Mouse (Mus musculus) cerebral cortex, adult 2 months (tissue): ENCODE measurements around the gene Fam126a.

Experiments
- WGBS: fragments of 180-500 bp; shearing (Covaris S2); methylation state at CpG from one replicate; pipeline ENCODE4 v1.1.7; 2018; 5-methylcytosine and 5-hydroxymethylcytosine counted together

Fam126a gene

GRCm38 (mm10) chr5:24039423-24039822, 8.9 kb upstream of the Fam126a start:
- 86% methylated on average over 5 of the region's 5 CpGs for WGBS

- WGBS: 73% methylated on average over 5 of the region's 5 CpGs
These were observed 8.3 kb upstream of the Fam126a start for GRCm38 (mm10) chr5:24038819-24039218.

- 74% methylated on average over 2 of the region's 2 CpGs for WGBS
These were observed 7.7 kb upstream of the Fam126a start for GRCm38 (mm10) chr5:24038190-24038589.

- WGBS: 95% methylated on average over 6 of the region's 6 CpGs
These were observed 6.2 kb upstream of the Fam126a start for GRCm38 (mm10) chr5:24036731-24037130.

- WGBS: 59% methylated on average over 3 of the region's 3 CpGs
These were observed 4.5 kb upstream of the Fam126a start for GRCm38 (mm10) chr5:24034970-24035369.

- WGBS: 88% methylated on average over 1 of the region's 1 CpGs
These were observed 3.6 kb upstream of the Fam126a start for GRCm38 (mm10) chr5:24034091-24034490.

GRCm38 (mm10) chr5:24029946-24030578, 428 bp downstream of the Fam126a start:
- under 1% methylated on average over 73 of the region's 73 CpGs for WGBS

- whole genome bisulfite sequencing: 3% methylated on average over 11 of the region's 11 CpGs
These were observed 1.1 kb downstream of the Fam126a start for GRCm38 (mm10) chr5:24029331-24029771.

GRCm38 (mm10) chr5:24024957-24025356, 5.5 kb downstream of the Fam126a start:
- 82% methylated on average over 3 of the region's 3 CpGs for WGBS

GRCm38 (mm10) chr5:24023226-24023625, 7.3 kb downstream of the Fam126a start:
- 86% methylated on average over 2 of the region's 2 CpGs for WGBS

GRCm38 (mm10) chr5:24021683-24022082, 8.8 kb downstream of the Fam126a start:
- 62% methylated on average over 5 of the region's 5 CpGs for WGBS

GRCm38 (mm10) chr5:24020380-24020779, 10.1 kb downstream of the Fam126a start:
- WGBS: 59% methylated on average over 4 of the region's 4 CpGs

GRCm38 (mm10) chr5:24019341-24020185, 10.9 kb downstream of the Fam126a start:
- 65% methylated on average over 7 of the region's 7 CpGs for WGBS

- WGBS: 48% methylated on average over 7 of the region's 7 CpGs
These were observed 11.7 kb downstream of the Fam126a start for GRCm38 (mm10) chr5:24018621-24019261.

- WGBS: 95% methylated on average over 1 of the region's 1 CpGs
These were observed 13.6 kb downstream of the Fam126a start for GRCm38 (mm10) chr5:24016912-24017311.

- WGBS: 87% methylated on average over 5 of the region's 5 CpGs
These were observed 17.0 kb downstream of the Fam126a start for GRCm38 (mm10) chr5:24013338-24014003.

GRCm38 (mm10) chr5:23999083-23999671, 31.3 kb downstream of the Fam126a start:
- WGBS: 71% methylated on average over 1 of the region's 1 CpGs

- 83% methylated on average over 5 of the region's 5 CpGs for WGBS
These were observed 34.5 kb downstream of the Fam126a start for GRCm38 (mm10) chr5:23995951-23996350.

GRCm38 (mm10) chr5:23994929-23995328, 35.6 kb downstream of the Fam126a start:
- 96% methylated on average over 3 of the region's 3 CpGs for WGBS

- 82% methylated on average over 2 of the region's 2 CpGs for WGBS
These were observed 36.3 kb downstream of the Fam126a start for GRCm38 (mm10) chr5:23994231-23994630.

GRCm38 (mm10) chr5:23993553-23993894, 37.0 kb downstream of the Fam126a start:
- 38% methylated on average over 2 of the region's 2 CpGs for WGBS
